Mouse (Mus musculus): Measurements from ENCODE around the gene Cacna1i.
A peak's percentile ranks its signal among the peaks of the same experiment; 100 is the strongest.

Gene Cacna1i

GRCm38 (mm10) chr15:80413988-80414721 is 127.1 kb downstream of the Cacna1i start:
- DNase-seq, result peak; percentile 56

DNA sequence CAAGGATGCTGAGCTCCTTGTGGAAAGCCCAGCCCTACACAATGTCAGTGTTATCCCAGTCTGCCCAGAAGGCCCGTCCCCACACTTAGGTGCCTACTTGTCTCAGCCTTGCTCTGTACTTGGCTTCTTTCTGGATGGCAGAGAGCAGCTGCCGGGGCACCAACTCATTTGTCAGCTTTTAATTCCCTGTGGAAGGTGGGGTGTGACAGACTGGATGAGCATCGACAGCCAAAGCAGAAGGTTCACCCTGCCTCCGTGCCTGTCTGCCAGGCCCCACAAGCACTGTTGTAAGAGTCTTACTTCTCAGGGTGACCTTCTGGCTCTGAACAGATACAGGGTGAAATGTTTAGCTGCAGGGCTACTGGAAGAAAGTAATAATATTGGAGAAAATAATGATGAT is 128.1 kb downstream of the Cacna1i start:
- no peak for DNase-seq

- DNase-seq, result no peak
These were observed 130.0 kb downstream of the Cacna1i start for GRCm38 (mm10) chr15:80417066-80417465.

GRCm38 (mm10) chr15:80418146-80418545 is 131.1 kb downstream of the Cacna1i start:
- no peak for DNase-seq

DNA sequence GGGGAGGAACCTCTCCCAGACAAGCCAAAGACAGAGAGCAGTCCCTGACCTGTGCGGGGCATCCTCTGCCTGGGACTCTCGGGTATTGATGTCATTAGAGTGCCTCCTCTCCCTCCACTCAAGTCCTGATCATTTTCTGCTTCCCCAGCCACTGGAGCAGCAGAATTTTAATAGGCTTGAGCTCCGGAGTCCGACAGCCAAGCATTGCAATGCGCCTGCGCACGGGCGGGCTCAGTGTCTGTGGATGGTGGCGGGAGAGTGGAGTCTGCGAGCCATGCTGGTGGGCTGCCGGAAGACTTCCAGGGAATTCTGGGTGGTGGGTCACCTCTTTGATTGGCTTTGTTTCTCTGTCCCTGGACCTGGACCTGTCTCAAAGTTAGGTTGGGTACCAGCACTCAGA is 143.3 kb downstream of the Cacna1i start:
- peak; percentile 33 for DNase-seq

GRCm38 (mm10) chr15:80436961-80437360 is 149.9 kb downstream of the Cacna1i start:
- no peak for DNase-seq

- no peak for DNase-seq
These were observed 151.0 kb downstream of the Cacna1i start for GRCm38 (mm10) chr15:80437996-80438395.

DNA sequence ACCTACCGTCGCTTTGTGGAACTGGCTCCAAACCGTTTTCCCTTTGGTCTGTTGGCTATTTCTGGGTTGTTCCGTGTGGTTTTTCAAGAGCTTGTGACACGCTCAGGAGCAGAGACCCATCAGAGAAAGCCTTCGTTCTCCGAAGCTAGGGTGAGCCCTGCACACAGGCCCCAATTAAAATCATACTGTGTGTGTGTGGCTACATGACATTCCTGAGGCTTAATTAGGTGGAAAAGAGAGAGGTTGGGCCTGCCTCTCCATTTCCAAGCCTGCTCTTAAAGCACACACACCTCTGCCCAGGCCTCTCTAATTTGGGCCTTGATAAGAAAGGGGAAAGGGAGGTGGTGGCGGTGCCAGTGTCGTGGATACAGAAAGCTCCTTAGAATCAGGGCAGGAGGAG is 151.4 kb downstream of the Cacna1i start:
- no peak for DNase-seq

- no peak for DNase-seq
These were observed 153.2 kb downstream of the Cacna1i start for GRCm38 (mm10) chr15:80440195-80440594.

GRCm38 (mm10) chr15:80445956-80446687 is 159.1 kb downstream of the Cacna1i start:
- no peak for DNase-seq

Data from right cerebral cortex, postnatal 25 days (tissue).